Mouse (Mus musculus) frontal cortex, adult (tissue): ENCODE results near the gene Serpinb6e.

Experiments
- ATAC-seq: cut with Nextera tagmentation; 2 replicates; pipeline ENCODE4 v1.9.2; 2017; ENCODE audit warnings: mild to moderate bottlenecking, moderate library complexity, mixed read lengths; ENCODE audit not compliant: low TSS enrichment

Serpinb6e gene

DNA sequence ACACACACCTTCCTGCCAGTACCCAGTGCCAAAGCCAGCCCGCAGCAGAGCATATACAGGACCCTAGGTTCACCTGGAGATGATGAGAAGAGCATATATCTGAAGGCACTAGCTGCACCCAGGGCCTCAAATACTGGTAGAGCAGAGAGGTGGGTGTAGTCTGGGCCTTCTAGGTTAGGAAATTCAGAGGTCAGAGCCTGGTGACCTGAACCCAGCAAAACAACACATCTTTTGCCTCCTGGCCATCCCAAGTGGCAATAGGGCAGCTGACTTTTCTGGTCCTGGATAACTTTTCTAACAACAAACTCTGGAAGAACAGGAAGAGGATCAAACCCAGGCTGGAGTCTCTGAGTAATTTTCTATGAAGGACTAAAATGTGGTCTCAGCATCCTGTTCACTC is at the start of gene Serpinb6e:
Serpinb6e (minus strand) TSS at position 101 of the 400 bp plus-strand sequence.
- no peak for ATAC-seq

DNA sequence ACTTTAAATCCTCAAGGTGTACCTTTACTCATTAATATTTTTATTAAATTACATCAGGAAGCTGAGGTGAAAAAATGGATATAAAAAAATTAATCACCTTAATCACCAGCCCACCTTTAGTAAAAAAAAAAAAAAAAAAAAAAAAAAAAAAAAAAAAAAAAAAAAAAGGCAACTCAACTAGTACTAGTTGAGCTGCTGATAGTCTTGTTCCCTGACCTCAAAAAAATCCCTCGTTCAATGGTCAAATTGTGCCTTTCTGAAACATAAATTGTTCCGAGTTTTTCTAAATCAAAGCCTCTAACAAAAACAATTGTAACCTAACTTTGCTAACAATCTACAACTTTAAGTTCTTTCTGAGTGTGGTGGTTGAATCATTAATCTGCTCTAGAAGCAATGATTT is 12.5 kb downstream of the Serpinb6e start:
- ATAC-seq: no peak

DNA sequence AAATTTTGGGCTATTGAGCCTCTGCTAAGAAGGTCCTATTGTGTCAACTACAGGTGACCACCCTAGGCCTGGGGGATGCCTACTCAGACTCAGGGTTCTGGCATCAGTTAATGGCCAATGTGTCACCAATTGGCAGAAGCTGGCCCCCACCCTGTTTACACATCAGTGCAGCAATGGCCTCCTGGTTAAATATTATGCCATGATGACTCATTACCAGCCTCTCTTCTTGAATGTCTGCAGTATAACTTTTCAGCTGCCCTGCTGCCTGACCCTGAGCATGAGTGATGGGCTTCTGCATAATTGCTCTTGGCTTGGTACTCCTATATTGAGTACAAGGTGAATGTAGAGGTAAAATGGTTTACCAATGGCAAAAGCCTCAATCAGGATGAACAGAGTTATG is 19.8 kb downstream of the Serpinb6e start:
- ATAC-seq: no peak

DNA sequence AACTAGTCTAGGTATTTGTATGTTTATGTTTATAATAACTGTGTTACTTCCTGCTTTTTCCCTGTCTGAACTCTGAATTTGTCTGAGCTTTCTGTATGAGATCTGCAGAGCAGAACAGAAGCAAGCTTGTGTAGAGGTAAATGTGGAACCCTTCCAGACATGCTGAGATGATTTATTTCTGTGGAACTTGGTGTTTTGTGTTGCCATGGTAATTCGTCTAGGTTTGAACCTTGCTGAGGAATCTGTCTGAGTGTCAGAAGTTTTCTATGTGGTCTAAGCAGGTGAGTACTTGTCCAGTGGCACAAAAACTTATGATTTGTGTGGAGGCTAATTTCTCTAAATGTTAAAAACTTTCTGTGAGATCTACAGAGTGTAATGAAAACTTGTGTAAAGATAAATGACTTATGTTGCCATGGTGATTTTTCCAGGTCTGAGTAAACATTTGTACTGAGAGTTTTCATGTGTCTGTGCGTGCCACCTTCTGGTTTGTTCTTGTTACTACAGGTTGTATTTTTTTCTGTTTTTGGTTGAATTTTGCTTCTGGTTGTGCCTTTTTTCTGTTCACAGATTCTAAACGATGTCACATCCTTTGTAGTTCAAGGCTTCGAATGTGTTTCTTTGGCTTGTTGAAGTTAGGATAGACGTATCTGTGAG is 21.6 kb downstream of the Serpinb6e start:
- ATAC-seq: no peak; the same call in 1 of the 2 replicates
